Mouse (Mus musculus) fibroblast of lung, adult 2 months (primary cell): ENCODE measurements around the gene Usp34.
"Not testable (repeated sequence)": the region's sequence is repeated elsewhere in the genome, so short reads cannot be mapped to it uniquely, and the experiment has no call there.

ENCODE experiments used
- DNase-seq: peaks from one replicate; pipeline ENCODE4 v3.0.0-alpha.2; 2011; ENCODE audit warnings: low read depth

The Usp34 gene

DNA sequence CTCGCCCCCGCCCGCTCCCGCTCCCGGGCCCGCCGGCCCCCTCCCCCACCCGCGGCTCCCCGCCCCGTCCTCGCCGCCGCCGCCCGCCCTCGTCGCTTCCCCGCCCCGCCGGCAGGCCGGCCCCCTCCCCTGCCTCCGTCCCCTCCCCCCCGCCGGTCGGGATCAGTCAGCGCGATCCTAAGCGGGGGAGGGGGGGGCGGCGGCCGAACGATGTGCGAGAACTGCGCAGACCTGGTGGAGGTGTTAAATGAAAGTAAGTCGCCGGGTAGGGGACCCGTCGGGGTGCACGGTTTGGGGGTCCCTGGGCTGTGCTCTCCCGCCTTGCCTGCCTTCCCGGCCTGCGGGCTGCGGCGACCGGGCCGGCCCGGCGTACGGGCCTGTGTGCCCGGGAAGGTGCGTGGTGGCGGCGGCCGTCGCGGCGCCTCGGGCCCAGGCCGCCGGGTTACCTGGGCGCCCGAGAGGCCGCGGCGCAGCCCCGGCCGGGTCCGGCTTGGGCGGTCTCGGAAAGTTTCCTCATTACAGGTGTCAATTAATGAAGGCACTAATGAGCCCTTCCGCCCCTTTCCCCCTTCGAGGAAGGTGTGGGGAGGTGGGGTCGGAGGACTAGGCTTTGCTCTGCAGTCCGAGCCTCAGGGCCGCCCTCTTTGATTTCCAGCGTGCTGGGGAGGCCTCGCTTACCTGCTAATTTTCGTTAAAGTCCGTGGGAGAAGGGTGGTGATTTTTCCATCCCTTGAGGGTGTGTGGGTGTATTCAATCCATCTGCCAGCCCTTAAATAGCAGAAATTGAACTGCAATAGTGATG lies at the start of gene Usp34:
Gene Usp34, plus strand, starts transcription at position 132 of the 802 bp plus-strand sequence.
- no peak for DNase-seq

GRCm38 (mm10) chr11:23259073-23259472 lies 47.6 kb upstream of the Usp34 start:
- no peak for DNase-seq

DNA sequence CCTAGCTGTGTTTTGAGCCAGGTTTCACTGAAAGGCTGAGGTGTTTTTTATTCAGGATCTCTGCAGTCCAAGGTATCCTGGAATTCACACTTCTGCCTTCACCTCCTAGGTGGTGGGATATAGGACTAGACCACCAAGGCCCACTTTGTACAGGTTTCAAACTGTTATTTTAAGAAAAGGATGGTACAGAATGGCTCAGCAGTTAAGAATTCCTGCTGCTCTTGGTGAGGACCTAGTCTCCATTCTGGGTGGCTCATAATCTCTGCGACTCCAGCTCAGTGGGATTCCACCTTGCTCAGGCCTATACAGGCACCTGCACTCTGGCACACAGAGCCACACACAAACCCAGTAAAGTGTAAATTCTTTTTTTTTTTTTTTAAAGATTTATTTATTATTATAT lies 47.2 kb upstream of the Usp34 start:
- no peak for DNase-seq

GRCm38 (mm10) chr11:23260186-23260585 lies 46.5 kb upstream of the Usp34 start:
- no peak for DNase-seq

DNA sequence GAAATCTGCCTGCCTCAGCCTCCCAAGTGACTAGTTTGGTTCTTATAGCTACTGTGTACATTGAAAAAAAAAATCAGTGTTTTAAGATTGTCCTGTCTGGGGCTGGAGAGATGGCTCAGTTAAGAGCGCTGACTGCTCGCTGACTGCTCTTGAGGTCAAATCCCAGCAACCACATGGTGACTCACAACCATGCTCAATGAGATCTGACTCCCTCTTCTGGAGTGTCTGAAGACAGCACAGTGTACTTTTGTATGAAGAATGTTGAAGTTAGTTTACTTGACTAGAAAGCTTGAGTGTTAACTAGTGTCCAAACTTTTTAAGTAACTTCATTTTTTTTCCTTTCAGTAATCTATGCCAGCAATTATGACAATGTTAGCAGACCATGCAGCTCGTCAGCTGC lies 45.2 kb upstream of the Usp34 start:
- no peak for DNase-seq

- DNase-seq = no peak
Observed at GRCm38 (mm10) chr11:23264949-23265348, 41.7 kb upstream of the Usp34 start.

DNA sequence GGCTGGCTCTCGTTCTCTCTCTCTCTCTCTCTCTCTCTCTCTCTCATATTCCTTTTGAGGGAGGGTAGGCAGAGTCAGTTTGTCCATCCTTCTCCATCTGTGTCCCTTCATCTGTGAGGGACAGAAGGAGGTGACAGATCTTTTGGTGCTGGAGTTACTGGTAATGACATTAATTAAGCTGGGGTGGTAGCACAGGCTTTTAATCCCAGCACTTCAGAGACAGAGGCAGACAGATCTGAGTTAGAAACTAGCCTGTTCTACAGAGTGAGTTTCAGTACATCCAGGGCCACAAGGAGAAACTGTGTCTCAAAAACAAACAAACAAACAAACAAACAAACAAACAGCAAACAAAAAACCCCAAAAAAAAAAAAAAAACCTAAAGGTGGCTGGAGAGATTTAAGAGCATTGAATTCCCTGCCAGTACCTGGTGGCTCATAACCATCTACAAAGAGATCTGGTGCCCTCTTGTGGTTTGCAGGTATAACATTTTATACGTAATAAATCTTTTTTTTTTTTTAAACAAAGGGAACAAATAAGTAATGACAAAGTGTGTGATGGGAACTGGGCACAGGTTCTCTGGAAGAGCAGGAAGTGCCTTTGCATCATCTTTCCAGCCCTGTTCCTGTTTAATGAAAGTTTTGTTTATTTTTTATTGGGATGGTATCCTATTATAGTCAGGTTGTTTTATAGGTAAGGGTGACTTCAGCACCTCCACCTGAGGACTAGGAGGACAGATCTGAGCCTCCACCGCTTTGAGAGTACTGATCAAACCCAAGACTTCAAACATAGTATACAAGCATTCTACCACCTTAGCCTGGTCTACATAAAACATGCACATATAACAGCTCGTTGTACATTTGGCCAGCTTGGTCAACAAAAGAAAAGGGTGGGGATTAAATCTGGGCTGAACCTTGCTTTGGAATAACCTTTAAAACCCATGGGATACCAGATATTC lies 34.6 kb upstream of the Usp34 start:
- DNase-seq = no peak

GRCm38 (mm10) chr11:23275780-23276179 lies 30.9 kb upstream of the Usp34 start:
- DNase-seq = no peak

GRCm38 (mm10) chr11:23284469-23284868 lies 22.2 kb upstream of the Usp34 start:
- no peak for DNase-seq

DNA sequence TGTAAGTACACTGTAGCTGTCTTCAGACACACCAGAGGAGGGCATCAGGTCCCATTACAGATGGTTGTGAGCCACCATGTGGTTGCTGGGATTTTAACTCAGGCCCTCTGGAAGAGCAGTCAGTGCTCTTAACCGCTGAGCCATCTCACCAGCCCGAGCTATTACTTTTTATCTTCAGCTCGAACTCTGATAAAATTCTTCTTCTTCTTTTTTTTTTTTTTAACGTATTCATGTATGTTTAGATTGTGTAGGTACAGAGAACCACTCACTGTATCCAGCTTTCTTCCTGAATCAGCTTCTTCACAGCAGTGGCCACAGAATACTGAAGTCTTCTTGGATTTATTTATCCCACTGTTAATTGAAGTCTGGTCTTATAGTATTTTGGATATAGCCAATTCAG lies 17.8 kb upstream of the Usp34 start:
- not testable (repeated sequence) for DNase-seq

GRCm38 (mm10) chr11:23297379-23297778 lies 9.3 kb upstream of the Usp34 start:
- no peak for DNase-seq

DNA sequence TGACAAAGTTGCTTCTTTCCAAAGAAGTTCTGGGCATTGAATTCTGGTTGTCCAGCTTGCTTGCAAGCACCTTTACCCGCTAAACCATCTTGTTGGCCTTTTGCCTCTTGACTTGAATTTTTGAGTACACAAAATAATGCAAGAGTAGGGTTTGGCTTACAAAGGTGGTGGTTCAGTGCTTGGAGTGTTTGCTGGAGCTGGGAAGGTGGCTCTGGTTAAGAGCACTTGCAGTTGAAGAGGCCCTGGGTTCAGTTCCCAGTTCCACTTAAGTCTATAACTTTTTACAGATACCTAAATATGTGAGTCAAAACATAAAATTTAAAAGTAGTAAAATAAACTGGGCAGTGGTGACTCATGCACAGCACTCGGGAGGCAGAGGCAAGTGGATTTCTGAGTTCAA lies 8.4 kb upstream of the Usp34 start:
- DNase-seq = no peak

GRCm38 (mm10) chr11:23299910-23300309 lies 6.8 kb upstream of the Usp34 start:
- DNase-seq = no peak

- DNase-seq = no peak
Observed at GRCm38 (mm10) chr11:23303126-23303525, 3.6 kb upstream of the Usp34 start.

- DNase-seq = not testable (repeated sequence)
Observed at GRCm38 (mm10) chr11:23305101-23305672, 1.5 kb upstream of the Usp34 start.

GRCm38 (mm10) chr11:23305673-23306608 lies 754 bp upstream of the Usp34 start:
- peak; percentile 85 for DNase-seq

DNA sequence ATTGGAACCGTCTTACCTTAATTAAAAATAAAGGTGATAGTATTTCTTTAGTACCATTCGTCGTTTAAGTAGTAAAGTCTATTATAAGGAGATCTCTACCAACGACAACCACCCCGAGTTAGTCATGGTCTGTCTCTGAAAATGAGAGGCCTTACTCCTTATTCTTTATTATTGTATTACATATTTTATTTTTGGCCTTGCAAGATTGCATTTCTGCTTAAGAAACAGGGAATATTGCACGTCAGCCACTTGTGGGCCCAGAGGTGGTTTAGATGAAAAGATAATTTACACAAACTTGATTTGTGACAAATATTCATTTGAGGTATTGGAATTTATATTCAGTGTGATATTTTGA lies 848 bp downstream of the Usp34 start:
- no peak for DNase-seq

DNA sequence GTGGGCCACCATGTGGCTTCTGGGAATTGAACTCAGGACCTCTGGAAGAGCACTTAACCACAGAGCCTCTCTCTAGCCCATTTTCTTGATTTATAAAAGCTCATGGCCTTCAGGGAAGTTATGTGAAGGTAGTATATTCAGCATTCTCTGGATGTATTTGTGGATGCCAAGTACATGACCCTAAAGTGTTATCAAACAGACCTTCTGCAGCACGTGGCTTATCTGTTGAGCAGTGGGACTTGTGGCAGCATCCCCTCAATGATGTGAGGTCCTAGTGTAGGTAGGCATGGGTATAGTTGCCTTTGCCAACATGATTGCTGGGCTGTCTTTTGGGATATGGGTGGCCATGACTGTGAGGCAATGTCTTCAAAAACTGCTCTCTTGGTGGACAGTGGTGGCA lies 6.8 kb downstream of the Usp34 start:
- no peak for DNase-seq

- DNase-seq = no peak
Observed at GRCm38 (mm10) chr11:23329413-23329812, 22.7 kb downstream of the Usp34 start.

- DNase-seq = no peak
Observed at GRCm38 (mm10) chr11:23332136-23332535, 25.4 kb downstream of the Usp34 start.

DNA sequence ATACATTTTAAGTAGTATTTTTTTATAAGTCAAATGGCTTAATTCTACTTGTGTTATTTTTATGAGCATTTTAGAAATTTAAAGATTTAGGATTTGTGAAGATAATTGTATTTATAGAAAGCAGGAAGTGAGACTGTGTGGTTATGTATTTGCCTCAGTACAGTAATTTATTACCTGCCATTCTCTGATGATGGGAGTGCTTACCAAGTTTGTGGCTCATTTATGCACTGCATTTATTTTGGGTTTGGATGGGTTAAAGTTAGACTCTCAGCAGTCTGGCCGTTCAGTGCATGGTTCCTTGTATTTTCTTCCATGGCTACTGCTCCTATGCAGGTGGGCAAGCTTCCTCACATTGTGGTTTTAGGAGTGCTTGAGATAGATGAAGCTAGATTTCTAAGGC lies 28.5 kb downstream of the Usp34 start:
- DNase-seq = no peak

DNA sequence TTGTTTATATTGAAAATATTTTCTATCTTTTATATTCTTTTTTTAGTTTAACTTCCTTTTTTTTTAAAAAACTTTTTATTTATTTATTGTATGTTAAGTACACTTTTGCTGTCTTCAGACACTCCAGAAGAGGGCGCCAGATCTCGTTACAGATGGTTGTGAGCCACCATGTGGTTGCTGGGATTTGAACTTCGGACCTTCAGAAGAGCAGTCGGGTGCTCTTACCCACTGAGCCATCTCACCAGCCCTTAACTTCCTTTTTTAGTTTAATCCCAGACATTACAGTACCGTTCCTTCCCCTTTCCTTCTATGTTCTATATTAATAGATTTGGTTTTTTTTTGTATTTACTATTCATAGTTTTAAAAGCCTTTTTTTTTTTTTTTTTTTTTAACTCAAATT lies 50.5 kb downstream of the Usp34 start:
- DNase-seq = not testable (repeated sequence)
